Mouse (Mus musculus) limb, embryonic 15.5 days (tissue): Measurements from ENCODE around the gene Usp43. TPM values are rescaled to one million over a fixed set of nuclear protein-coding genes. Genes with fewer than 3 reads are reported as not detected.

ENCODE experiments used
- ATAC-seq: fragments of 200-750 bp; cut with Nextera tagmentation; 2 replicates; pipeline ENCODE4 v1.8.0; 2017; ENCODE audit warnings: low read depth, moderate TSS enrichment; ENCODE audit not compliant: insufficient number of reproducible peaks, low FRiP score, low TSS enrichment
- H3K27ac ChIP-seq: fragments of 300-500 bp; sonication (generic); 2 replicates; pipeline ENCODE4 v1.5.1; 2015; ENCODE audit warnings: moderate library complexity, mild to moderate bottlenecking, inconsistent platforms
- H3K27me3 ChIP-seq: fragments of 300-500 bp; sonication (generic); 2 replicates; pipeline ENCODE4 v1.6.1; 2015; ENCODE audit warnings: inconsistent platforms
- H3K36me3 ChIP-seq: fragments of 300-500 bp; sonication (generic); 2 replicates; pipeline ENCODE4 v1.6.1; 2015; ENCODE audit warnings: inconsistent platforms
- H3K4me1 ChIP-seq: fragments of 300-500 bp; sonication (generic); 2 replicates; pipeline ENCODE4 v1.6.1; 2015; ENCODE audit warnings: inconsistent platforms
- H3K4me2 ChIP-seq: fragments of 300-500 bp; sonication (generic); 2 replicates; pipeline ENCODE4 v1.6.1; 2015; ENCODE audit warnings: mild to moderate bottlenecking, inconsistent platforms
- H3K4me3 ChIP-seq: fragments of 300-500 bp; sonication (generic); 2 replicates; pipeline ENCODE4 v1.5.1; 2015; ENCODE audit warnings: mild to moderate bottlenecking, inconsistent platforms
- H3K9ac ChIP-seq: fragments of 300-500 bp; sonication (generic); 2 replicates; pipeline ENCODE4 v1.6.1; 2015; ENCODE audit warnings: inconsistent platforms
- H3K9me3 ChIP-seq: fragments of 300-500 bp; sonication (generic); 2 replicates; pipeline ENCODE4 v1.6.1; 2016; ENCODE audit warnings: inconsistent platforms
- WGBS: fragments of 180-500 bp; shearing (Covaris S2); methylation state at CpG from one replicate; pipeline ENCODE4 v1.1.7; 2015; 5-methylcytosine and 5-hydroxymethylcytosine counted together
- polyA plus RNA-seq: library from polyadenylated mRNA; unstranded; fragments of >200 nt; fragmentation: Nextera tagmentation; extraction: Ambion mirVana; gene quantifications from 2 replicates; pipeline ENCODE4 v1.2.1, GENCODE M21; 2015

Usp43 gene
- polyA plus RNA-seq, 1 experiment from 2014 or later: 0.96 TPM

GRCm38 (mm10) chr11:67839810-67840209 is 82.1 kb downstream of the Usp43 start:
- Histone ChIP-seq H3K4me2 (no peak overlapping the region), H3K27me3 (no peaks in the 10 kb centered on the region), H3K36me3 (no peaks in the 10 kb centered on the region), H3K4me3 (no peak overlapping the region), H3K27ac (no peak overlapping the region), H3K4me1 (no peaks in the 10 kb centered on the region), H3K9me3 (no peaks in the 10 kb centered on the region), H3K9ac (no peak overlapping the region)
- WGBS: 79% methylated on average over 1 of the region's 1 CpGs
- ATAC-seq: no peak

GRCm38 (mm10) chr11:67835408-67836078 is 86.4 kb downstream of the Usp43 start:
- Histone ChIP-seq H3K9me3 (no peaks in the 10 kb centered on the region), H3K9ac (no peak overlapping the region), H3K4me2 (no peak overlapping the region), H3K4me1 (no peaks in the 10 kb centered on the region), H3K27me3 (no peaks in the 10 kb centered on the region), H3K4me3 (no peak overlapping the region), H3K36me3 (no peaks in the 10 kb centered on the region), H3K27ac (no peak overlapping the region)
- 87% methylated on average over 10 of the region's 10 CpGs for WGBS
- no peak for ATAC-seq

- Histone ChIP-seq H3K4me1 (peaks cover 5% of the 10 kb centered on the region), H3K27me3 (no peaks in the 10 kb centered on the region), H3K9ac (no peak overlapping the region), H3K36me3 (no peaks in the 10 kb centered on the region), H3K27ac (no peak overlapping the region), H3K9me3 (no peaks in the 10 kb centered on the region), H3K4me3 (no peak overlapping the region), H3K4me2 (no peak overlapping the region)
- 75% methylated on average over 5 of the region's 5 CpGs for WGBS
- no peak for ATAC-seq
Observed at GRCm38 (mm10) chr11:67831820-67832219, 90.1 kb downstream of the Usp43 start.

GRCm38 (mm10) chr11:67829530-67829929 is 92.4 kb downstream of the Usp43 start:
- no peak overlapping the region for H3K4me2 ChIP-seq
- H3K27ac ChIP-seq: no peak overlapping the region
- no peak overlapping the region for H3K9ac ChIP-seq
- no peak for ATAC-seq
- 55% methylated on average over 6 of the region's 6 CpGs for WGBS
- H3K4me1 ChIP-seq: peaks cover 5% of the 10 kb centered on the region
- H3K9me3 ChIP-seq: no peaks in the 10 kb centered on the region
- no peaks in the 10 kb centered on the region for H3K36me3 ChIP-seq
- no peak overlapping the region for H3K4me3 ChIP-seq
- H3K27me3 ChIP-seq: no peaks in the 10 kb centered on the region

DNA sequence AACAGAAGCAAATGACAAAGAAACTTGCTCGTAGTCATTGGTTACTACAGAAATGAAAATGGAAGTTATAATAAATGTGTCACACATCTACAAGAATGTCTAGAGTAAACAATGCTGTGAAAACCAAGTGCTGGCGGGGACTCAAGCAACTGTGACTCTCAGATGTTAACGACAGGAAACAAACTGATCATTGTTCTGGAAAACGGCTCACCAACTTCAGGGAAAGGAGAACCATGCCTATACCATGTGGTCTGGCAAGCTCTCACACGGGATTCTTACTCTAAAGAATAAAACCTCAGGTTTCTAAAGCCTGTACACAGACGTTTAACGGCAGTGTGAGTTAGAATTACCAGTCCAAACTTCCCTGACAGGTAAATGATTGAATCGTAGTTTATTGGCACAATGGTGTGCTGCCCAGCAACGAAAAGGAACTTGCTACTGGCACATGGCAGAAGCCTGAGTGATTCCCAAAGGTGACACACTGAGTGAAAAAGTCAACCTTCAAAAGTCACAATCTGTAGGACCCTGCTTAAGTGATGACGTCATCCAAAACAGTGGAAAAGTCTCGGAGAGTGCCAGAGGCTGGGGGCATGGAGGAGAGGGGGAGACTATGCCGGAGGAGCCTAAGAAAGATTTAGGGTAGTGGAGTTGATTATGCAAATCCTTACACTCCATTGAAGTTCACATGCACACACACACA is 93.4 kb downstream of the Usp43 start:
- 33% methylated on average over 12 of the region's 12 CpGs for WGBS
- Histone ChIP-seq H3K4me3 (no peak overlapping the region), H3K4me2 (no peak overlapping the region), H3K9me3 (no peaks in the 10 kb centered on the region), H3K27ac (0 out of 2 replicates have a peak overlapping the region, but pooled peaks have one; percentile 4), H3K27me3 (no peaks in the 10 kb centered on the region), H3K9ac (no peak overlapping the region), H3K4me1 (peaks cover 5% of the 10 kb centered on the region), H3K36me3 (no peaks in the 10 kb centered on the region)
- no peak for ATAC-seq

- H3K4me1 ChIP-seq: peaks cover 3% of the 10 kb centered on the region; the same call in 1 of the 2 replicates
Observed at GRCm38 (mm10) chr11:67821560-67821959, 100.4 kb downstream of the Usp43 start.

GRCm38 (mm10) chr11:67820221-67820620 is 101.7 kb downstream of the Usp43 start:
- Histone ChIP-seq H3K4me1 (peaks cover 3% of the 10 kb centered on the region; the same call in 1 of the 2 replicates), H3K4me3 (no peak overlapping the region), H3K9me3 (no peaks in the 10 kb centered on the region), H3K27me3 (no peaks in the 10 kb centered on the region), H3K27ac (no peak overlapping the region), H3K9ac (no peak overlapping the region), H3K36me3 (no peaks in the 10 kb centered on the region), H3K4me2 (0 out of 2 replicates have a peak overlapping the region, but pooled peaks have one; percentile 33)
- WGBS: 12% methylated on average over 4 of the region's 4 CpGs
- ATAC-seq: no peak

More at GRCm38 (mm10) chr11:67821560-67821959, 100.4 kb downstream of the Usp43 start:
- no peaks in the 10 kb centered on the region for H3K36me3 ChIP-seq
- no peak overlapping the region for H3K4me3 ChIP-seq
- ATAC-seq: no peak
- H3K27me3 ChIP-seq: no peaks in the 10 kb centered on the region
- no peak overlapping the region for H3K27ac ChIP-seq
- 89% methylated on average over 6 of the region's 6 CpGs for WGBS
- H3K9ac ChIP-seq: no peak overlapping the region
- no peaks in the 10 kb centered on the region for H3K9me3 ChIP-seq
- H3K4me2 ChIP-seq: no peak overlapping the region

- H3K9ac ChIP-seq: no peak overlapping the region
- H3K36me3 ChIP-seq: no peaks in the 10 kb centered on the region
- H3K4me2 ChIP-seq: peak overlapping the region; percentile 33; the same call in 1 of the 2 replicates
- no peak overlapping the region for H3K4me3 ChIP-seq
- H3K27me3 ChIP-seq: no peaks in the 10 kb centered on the region
- WGBS: 9% methylated on average over 5 of the region's 5 CpGs
- H3K9me3 ChIP-seq: no peaks in the 10 kb centered on the region
- ATAC-seq: no peak
- H3K27ac ChIP-seq: no peak overlapping the region
- H3K4me1 ChIP-seq: peaks cover 3% of the 10 kb centered on the region; the same call in 1 of the 2 replicates
Observed at GRCm38 (mm10) chr11:67819604-67820003, 102.3 kb downstream of the Usp43 start.

GRCm38 (mm10) chr11:67811535-67811934 is 110.4 kb downstream of the Usp43 start:
- Histone ChIP-seq H3K4me2 (no peak overlapping the region), H3K9ac (no peak overlapping the region), H3K27me3 (no peaks in the 10 kb centered on the region), H3K36me3 (no peaks in the 10 kb centered on the region), H3K4me1 (no peaks in the 10 kb centered on the region), H3K9me3 (no peaks in the 10 kb centered on the region), H3K4me3 (no peak overlapping the region), H3K27ac (no peak overlapping the region)
- ATAC-seq: no peak
- WGBS: 79% methylated on average over 6 of the region's 6 CpGs

DNA sequence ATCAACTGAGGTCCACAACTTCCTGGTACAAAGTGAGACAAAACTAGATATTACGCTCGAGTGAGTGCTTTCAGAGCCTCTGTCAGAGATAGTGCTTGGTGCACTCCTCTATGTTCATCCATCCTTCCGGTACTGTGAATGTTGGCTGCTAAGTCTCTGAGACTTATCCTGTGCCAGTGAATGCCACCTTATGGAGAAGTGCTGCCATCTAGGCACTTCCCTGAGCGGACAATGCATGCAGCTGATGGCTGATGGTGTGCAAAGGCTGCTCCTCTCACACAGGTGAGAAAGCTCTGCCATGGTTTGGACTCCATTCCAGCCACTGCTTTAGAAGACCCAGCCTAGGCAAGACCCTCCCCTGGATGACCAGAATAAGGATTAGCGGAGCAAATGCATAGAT is 113.9 kb downstream of the Usp43 start:
- Histone ChIP-seq H3K4me1 (no peaks in the 10 kb centered on the region), H3K4me3 (no peak overlapping the region), H3K9me3 (no peaks in the 10 kb centered on the region), H3K4me2 (no peak overlapping the region), H3K27ac (no peak overlapping the region), H3K9ac (no peak overlapping the region), H3K27me3 (no peaks in the 10 kb centered on the region), H3K36me3 (no peaks in the 10 kb centered on the region)
- 87% methylated on average over 5 of the region's 5 CpGs for WGBS
- no peak for ATAC-seq

GRCm38 (mm10) chr11:67806832-67807597 is 114.9 kb downstream of the Usp43 start:
- H3K36me3 ChIP-seq: no peaks in the 10 kb centered on the region
- H3K9ac ChIP-seq: no peak overlapping the region
- no peak overlapping the region for H3K4me3 ChIP-seq
- H3K9me3 ChIP-seq: no peaks in the 10 kb centered on the region
- H3K27ac ChIP-seq: no peak overlapping the region
- H3K4me2 ChIP-seq: no peak overlapping the region
- no peak for ATAC-seq
- no peaks in the 10 kb centered on the region for H3K27me3 ChIP-seq
- no peaks in the 10 kb centered on the region for H3K4me1 ChIP-seq
- 75% methylated on average over 11 of the region's 11 CpGs for WGBS

DNA sequence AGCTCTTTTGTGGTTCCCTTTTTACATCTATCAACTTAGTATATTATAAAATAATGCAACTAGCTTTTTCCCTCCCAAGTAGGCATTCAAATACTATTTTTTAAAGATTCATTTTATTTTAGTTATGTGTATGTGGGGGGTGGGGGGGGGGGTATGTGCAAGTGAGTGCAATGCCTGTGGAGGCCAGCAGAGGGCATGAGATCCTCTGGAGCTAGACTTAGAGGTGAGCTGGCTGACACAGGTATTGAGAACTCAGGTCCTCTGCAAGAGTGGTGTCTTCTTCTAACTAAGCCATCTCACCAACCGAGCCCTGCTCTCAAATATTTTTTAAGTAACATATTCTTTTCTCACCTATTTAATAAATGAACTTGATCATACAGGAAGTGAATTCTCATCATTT is 116.4 kb downstream of the Usp43 start:
- Histone ChIP-seq H3K4me3 (no peak overlapping the region), H3K27me3 (no peaks in the 10 kb centered on the region), H3K36me3 (no peaks in the 10 kb centered on the region), H3K4me2 (no peak overlapping the region), H3K27ac (no peak overlapping the region), H3K4me1 (0 out of 2 replicates have a peak, but pooled peaks cover 6% of the 10 kb centered on the region), H3K9ac (no peak overlapping the region), H3K9me3 (no peaks in the 10 kb centered on the region)
- ATAC-seq: no peak
- 87% methylated on average over 1 of the region's 1 CpGs for WGBS
